Mouse (Mus musculus) cerebellum, postnatal 36 days (tissue): ENCODE data around the gene Slc28a1.
"Not testable (repeated sequence)": the region's sequence is repeated elsewhere in the genome, so short reads cannot be mapped to it uniquely, and the experiment has no call there.

ENCODE experiments used
- DNase-seq, 2 experiments: peaks; one replicate each; pipeline ENCODE4 v3.0.0; 2021 to 2022; ENCODE audit warnings: mixed read lengths in 2 of 2

Gene Slc28a1

DNA sequence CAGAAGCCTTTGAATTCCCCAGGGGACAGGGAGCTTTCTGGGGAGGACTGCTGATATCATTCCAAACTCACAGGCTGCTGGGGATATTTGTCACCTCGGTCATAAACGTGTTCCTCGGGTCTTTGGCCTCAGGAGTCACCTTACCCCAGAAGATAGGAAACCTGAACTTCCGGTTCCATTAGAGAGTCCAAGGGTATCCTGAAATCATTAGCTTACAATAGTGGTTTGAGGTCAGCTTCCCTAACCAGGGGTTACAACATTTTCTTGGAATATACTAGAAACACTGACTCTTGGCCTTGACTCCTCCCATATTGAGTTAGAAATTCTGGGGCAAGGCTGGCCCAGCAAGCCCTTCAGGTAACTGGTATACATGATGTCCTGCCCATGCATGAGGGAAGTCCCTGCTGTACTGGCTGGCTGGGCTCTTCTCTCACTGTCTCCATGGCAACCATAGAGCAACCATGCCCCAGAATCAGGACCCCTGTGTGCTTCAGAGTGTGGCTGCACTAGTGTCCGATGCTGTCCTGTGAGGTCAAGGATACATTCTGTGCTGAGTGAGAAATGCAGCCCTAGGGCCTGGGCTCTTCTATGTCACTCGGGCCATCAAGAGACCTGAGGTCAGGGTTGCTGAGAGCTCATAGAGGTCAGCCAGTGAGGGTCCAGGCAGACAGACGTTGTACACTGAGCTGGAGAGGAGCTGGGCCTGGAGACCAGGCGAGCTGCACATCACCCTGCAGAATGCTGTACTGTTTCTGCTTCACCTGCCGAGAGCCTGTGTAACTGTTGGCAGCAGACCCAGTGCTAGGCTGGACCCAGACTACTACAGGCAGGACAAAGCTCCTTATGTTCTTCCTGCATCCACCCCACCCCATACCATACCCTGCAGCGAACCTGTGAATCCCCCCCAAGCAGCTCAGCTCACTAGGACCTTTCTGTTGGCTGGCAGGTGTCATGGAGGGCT, 10.9 kb downstream of the Slc28a1 start:
- DNase-seq, result peak in 1 of 2 experiments; percentile 7

GRCm38 (mm10) chr7:81131864-81132263, 17.3 kb downstream of the Slc28a1 start:
- DNase-seq, result no peak

DNA sequence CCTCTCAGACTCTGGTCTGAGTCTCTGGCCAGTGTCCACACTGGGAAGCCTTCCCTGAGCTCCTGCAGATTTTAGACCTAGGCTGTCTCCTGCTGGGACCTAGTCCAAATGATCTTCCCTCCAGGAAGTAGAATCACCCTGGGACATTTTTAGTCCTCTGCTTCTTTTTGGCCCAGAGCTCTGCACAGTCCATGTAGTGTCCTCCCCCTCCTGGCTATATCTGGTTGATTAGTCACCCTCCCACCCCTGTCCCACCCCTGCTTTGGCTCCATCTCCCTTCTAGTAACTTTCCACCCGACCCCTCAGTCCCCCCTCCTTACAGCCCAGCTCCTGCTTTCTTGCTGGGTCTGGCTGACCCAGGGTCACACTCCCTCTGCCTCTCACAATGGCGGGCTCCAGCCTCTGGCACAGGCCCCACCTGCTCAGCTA, 18.3 kb downstream of the Slc28a1 start:
- DNase-seq, result no peak

DNA sequence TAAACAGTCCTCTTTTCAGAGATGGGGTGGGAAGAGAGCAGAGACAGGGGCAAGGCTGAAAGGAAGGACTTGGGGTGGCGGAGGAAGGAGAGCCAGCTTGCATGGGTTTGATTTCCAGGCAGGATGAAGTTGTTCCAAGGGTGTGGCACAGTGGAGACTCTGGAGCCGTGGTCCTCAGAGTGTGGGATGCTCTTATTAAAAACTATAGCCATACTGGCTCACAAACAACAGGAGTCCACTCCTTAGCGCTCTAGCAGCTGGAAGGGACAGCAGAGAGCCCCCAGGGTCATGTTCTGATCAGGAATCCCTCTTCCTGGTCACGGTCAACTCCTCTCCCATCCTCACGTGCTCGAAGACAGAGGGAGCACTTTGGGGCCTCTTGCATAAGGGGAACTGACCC, 18.8 kb downstream of the Slc28a1 start:
- DNase-seq, result no peak

DNA sequence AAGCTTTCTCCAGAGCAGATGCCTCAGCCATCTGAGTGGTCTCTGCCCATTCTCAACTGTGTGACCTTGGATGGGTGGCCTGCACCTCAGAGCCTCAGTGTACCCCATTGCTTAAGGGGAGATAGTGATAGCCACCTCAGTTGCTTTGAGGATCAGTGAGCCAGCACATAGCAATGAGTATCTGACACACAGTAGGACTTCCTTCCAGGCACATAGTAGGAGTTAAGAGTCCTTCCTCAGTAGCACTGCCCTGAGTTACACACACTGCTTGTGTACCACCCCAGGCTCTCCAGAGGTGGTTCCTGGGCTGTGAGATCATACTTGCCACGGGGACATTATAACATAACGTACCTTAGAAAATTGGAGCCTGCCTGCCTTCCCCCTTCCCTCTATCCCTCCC, 19.3 kb downstream of the Slc28a1 start:
- no peak for DNase-seq

DNA sequence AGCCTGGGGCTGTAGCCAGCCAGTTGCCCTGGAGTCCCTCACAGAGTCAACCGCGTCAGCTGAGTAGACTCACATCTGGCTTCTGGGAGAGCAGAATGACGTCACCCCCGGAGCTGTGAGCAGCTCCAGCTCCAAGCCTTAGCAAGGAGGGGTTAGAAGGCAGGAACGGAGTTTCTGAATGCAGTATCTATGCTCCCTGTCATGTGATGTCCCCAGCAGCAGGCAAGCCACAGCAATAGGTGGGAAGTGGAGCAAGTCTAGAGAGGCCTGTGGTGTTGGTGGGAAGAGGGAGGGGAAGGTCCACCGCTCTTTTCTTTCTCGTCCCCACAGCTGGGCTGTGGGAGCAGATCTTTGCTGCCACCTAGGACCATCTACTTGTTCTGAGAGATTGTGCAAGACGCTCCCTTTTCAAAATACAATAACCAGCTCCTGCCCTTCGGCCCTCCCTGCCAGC, 20.0 kb downstream of the Slc28a1 start:
- no peak for DNase-seq

DNA sequence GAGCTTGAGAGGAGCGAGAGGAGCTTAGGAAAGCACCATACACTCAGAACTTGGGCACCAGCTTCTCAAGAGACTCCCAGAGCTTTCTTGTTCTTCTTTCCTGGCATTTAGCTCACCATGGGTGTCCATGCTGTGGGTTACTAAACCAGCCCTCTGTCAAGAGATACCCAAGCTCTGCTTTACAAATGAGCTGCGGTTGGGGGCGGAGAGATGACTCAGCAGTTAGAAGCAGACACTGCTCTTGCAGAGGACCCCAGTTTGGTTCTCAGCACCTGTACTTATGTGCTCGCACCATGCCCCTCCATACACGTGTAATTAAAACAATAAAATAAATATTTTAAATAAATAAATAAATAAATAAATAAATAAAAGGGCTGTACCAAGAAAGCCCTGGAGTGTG, 22.7 kb downstream of the Slc28a1 start:
- DNase-seq, result no peak

GRCm38 (mm10) chr7:81139100-81139499, 24.5 kb downstream of the Slc28a1 start:
- no peak for DNase-seq

- DNase-seq, result no peak
These were observed 25.2 kb downstream of the Slc28a1 start for GRCm38 (mm10) chr7:81139671-81140404.

GRCm38 (mm10) chr7:81141541-81141940, 26.9 kb downstream of the Slc28a1 start:
- no peak for DNase-seq

- DNase-seq, result not testable (repeated sequence)
These were observed 28.5 kb downstream of the Slc28a1 start for GRCm38 (mm10) chr7:81143056-81143455.

GRCm38 (mm10) chr7:81149759-81150158, 35.2 kb downstream of the Slc28a1 start:
- DNase-seq, result no peak

DNA sequence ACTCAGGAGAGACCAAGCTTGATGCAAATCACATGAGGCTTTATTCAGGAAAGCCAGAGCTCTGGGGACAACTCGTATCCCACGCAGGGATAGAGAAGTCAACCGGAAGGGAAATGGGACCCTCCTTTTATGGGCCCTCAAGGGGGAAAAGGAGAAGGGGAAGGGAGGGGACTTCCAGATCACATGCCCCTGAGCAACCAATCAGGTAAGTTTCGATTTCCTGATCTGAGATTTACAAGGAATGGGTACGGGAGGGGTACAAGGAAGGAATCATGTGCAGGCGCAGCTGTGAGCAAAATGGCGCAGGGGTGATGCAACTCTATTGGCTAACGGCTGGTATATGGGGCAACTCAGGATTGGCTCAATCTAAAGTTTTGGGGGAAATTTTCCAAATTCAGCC, 36.6 kb downstream of the Slc28a1 start:
- no peak for DNase-seq

- DNase-seq, result no peak
These were observed 37.7 kb downstream of the Slc28a1 start for GRCm38 (mm10) chr7:81152306-81152705.

- DNase-seq, result no peak
These were observed 38.2 kb downstream of the Slc28a1 start for GRCm38 (mm10) chr7:81152826-81153225.

DNA sequence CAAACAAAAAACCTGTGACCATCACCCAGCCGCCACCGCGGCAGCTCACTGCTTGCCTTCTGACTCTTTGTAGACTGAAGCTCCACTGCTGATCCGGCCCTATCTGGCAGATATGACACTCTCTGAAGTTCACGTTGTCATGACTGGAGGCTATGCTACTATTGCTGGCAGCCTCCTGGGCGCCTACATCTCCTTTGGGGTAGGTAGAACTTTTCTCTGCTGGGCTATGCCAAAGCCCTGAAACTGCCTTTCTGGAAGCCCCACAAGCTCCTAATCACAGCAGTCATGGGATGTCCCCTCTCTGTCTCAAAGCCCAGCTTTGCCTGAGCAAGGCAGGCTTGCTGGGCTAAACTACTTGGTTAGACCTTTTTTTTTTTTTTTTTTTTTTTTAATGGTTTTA, 38.7 kb downstream of the Slc28a1 start:
- no peak for DNase-seq

- DNase-seq, result not testable (repeated sequence)
These were observed 39.6 kb downstream of the Slc28a1 start for GRCm38 (mm10) chr7:81154244-81154643.

DNA sequence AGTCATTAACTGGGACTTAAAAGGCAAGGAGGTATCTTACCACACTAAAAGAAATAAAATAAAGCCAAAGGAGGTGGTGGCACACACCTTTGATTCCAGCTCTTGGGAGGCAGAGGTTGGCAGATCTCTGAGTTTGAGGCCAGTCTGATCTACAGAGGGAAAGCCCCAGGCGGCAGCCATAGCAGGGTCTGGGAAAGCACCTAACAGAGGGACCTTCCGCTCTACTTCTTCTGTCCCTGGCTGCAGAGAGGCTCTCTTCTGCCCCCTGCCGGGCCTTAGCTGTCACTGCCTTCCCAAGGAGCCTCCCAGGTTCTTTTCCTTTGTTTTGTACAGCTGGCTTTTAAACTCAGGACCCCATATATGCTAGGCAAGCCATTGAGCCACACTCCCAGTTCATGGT, 40.4 kb downstream of the Slc28a1 start:
- DNase-seq, result peak; percentile 49 to 55

- no peak for DNase-seq
These were observed 44.3 kb downstream of the Slc28a1 start for GRCm38 (mm10) chr7:81158933-81159332.

GRCm38 (mm10) chr7:81161666-81162065, 47.1 kb downstream of the Slc28a1 start:
- peak; percentile 10 to 17 for DNase-seq

- peak; percentile 73 to 75 for DNase-seq
These were observed 47.7 kb downstream of the Slc28a1 start for GRCm38 (mm10) chr7:81162345-81162744.

DNA sequence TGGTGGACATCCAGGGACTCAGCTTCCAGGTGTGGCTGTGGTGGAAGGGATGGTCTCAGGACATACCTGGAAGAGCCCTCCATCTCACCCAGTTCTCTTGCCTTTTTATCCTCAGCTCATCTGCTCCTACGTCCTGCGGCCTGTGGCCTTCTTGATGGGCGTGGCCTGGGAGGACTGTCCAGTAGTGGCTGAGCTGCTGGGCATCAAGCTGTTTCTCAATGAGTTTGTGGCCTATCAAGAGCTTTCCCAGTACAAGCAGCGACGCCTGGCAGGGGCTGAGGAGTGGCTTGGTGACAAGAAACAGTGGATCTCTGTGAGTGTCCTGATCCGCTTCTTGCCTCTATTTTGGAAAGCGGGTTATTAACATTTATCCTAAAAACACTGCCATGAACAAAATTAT, 49.8 kb downstream of the Slc28a1 start:
- no peak for DNase-seq

DNA sequence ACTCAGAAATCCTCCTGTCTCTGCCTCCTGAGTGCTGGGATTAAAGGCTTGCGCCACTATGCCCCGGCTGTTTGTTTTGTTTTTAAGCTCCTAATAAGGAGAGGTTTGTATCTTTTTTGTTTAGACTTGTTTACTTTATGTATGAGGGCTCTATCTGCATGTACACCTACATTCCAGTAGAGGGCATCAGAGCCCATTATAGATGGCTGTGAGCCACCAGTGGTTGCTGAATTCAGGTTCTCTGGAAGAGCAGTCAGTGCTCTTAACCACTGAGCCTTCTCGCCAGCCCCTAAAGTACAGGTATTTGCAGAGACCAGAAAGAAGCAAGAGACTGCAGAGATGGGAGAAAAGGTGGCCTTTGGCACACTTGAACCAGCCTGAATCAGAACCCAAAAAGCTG, 52.5 kb downstream of the Slc28a1 start:
- DNase-seq, result peak in 1 of 2 experiments; percentile 19

- no peak for DNase-seq
These were observed 54.8 kb downstream of the Slc28a1 start for GRCm38 (mm10) chr7:81169351-81169750.
